Mouse (Mus musculus) heart, embryonic 16.5 days (tissue): Measurements from ENCODE around the gene Napsa. TPM values are rescaled to one million over a fixed set of nuclear protein-coding genes. Genes with fewer than 3 reads are reported as not detected.

ENCODE experiments used
- ATAC-seq: fragments of 200-750 bp; cut with Nextera tagmentation; replicated peaks from 2 replicates; pipeline ENCODE4 v1.8.0; 2017; ENCODE audit warnings: moderate number of reproducible peaks; ENCODE audit not compliant: insufficient read depth, low FRiP score; ENCODE audit errors: extremely low read depth
- H3K27ac ChIP-seq: fragments of 300-500 bp; sonication (generic); 2 replicates; pipeline ENCODE4 v1.5.1; 2014; ENCODE audit warnings: mild to moderate bottlenecking, low read length, control low read depth, moderate library complexity
- H3K27me3 ChIP-seq: fragments of 300-500 bp; sonication (generic); 2 replicates; pipeline ENCODE4 v1.6.1; 2014; ENCODE audit warnings: low read length, mixed read lengths; ENCODE audit not compliant: control insufficient read depth, insufficient read depth
- H3K36me3 ChIP-seq: fragments of 300-500 bp; sonication (generic); 2 replicates; pipeline ENCODE4 v1.6.1; 2014; ENCODE audit not compliant: control insufficient read depth, insufficient read depth
- H3K4me1 ChIP-seq: fragments of 300-500 bp; sonication (generic); 2 replicates; pipeline ENCODE4 v1.6.1; 2014; ENCODE audit warnings: low read length, mixed read lengths; ENCODE audit not compliant: control insufficient read depth, insufficient read depth
- H3K4me2 ChIP-seq: fragments of 300-500 bp; sonication (generic); 2 replicates; pipeline ENCODE4 v1.6.1; 2014; ENCODE audit warnings: low read depth, mild to moderate bottlenecking, control low read depth, low read length
- H3K4me3 ChIP-seq: fragments of 300-500 bp; sonication (generic); 2 replicates; pipeline ENCODE4 v1.5.1; 2014; ENCODE audit warnings: mild to moderate bottlenecking, control low read depth, low read length
- H3K9ac ChIP-seq: fragments of 300-500 bp; sonication (generic); 2 replicates; pipeline ENCODE4 v1.6.1; 2014; ENCODE audit warnings: low read length, control low read depth
- H3K9me3 ChIP-seq: fragments of 300-500 bp; sonication (generic); replicated peaks from 2 replicates; pipeline ENCODE4 v1.6.1; 2016; ENCODE audit warnings: low read length; ENCODE audit not compliant: control insufficient read depth
- WGBS: fragments of 180-500 bp; shearing (Covaris S2); extraction: QIAGEN DNeasy Blood & Tissue Kit; methylation state at CpG from one replicate; pipeline ENCODE4 v1.1.7; 2014; 5-methylcytosine and 5-hydroxymethylcytosine counted together
- polyA plus RNA-seq: library from polyadenylated mRNA; unstranded; fragments of >200 nt; fragmentation: Nextera tagmentation; extraction: Ambion mirVana; gene quantifications from 2 replicates; pipeline ENCODE4 v1.2.1, GENCODE M21; 2015

Gene Napsa
- 2.8 and 11.6 TPM in 2 replicates for polyA plus RNA-seq

DNA sequence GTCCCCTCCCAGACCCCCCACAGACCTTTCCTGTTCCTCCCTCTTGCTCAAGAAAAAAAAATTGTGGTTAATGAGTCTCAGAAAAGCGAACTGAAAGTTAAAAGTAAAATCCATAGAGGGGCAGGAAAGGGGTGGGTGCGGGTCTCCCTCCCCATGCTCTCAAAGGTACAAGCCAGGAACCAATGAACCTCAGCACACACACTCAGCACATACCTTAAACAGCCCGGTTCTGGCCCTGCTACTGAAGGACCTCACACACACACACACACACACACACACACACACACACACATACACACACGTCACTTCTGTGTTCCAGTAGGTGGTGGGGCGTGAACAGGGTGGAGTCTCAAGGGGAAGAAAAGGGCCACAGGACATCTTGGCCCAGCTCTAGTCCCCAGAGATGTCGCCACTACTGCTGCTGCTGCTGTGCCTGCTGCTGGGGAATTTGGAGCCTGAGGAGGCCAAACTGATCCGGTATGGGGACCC lies at the start of gene Napsa:
Napsa (plus strand) TSS at position 168 of the 489 bp plus-strand sequence.
- Histone ChIP-seq H3K36me3 (no peaks in the 10 kb centered on the region), H3K27me3 (peaks cover 2% of the 10 kb centered on the region), H3K9ac (no peak within 1 kb of the TSS), H3K4me1 (no peaks in the 10 kb centered on the region), H3K27ac (no peak within 1 kb of the TSS), H3K4me2 (no peak within 1 kb of the TSS), H3K9me3 (no peaks in the 10 kb centered on the region), H3K4me3 (no peak within 1 kb of the TSS)
- 33% methylated on average over 7 of the region's 7 CpGs for WGBS
- ATAC-seq: no peak

DNA sequence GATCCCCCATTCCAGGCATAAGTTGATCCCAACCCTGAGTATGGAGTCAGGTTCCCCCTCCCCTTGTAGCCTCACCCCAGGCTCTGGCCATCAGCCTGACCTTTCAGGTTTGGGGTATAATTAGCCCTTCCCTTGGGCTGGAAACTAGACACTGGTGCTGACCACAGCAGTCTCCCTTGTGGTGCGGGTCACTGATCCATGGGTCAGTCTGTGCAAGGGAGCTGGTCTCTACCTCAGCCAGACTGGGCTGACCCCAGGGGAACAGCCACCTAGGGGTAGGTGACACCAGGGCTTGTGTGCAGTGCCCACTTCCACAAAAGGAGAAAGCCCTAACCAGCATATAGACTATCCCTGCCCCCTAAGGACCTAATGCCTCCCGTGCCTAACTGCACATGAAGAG lies 49.1 kb upstream of the Napsa start:
- H3K36me3 ChIP-seq: no peaks in the 10 kb centered on the region
- H3K4me3 ChIP-seq: no peak overlapping the region
- ATAC-seq: no peak
- H3K27me3 ChIP-seq: peaks cover 33% of the 10 kb centered on the region
- WGBS: 71% methylated on average over 2 of the region's 2 CpGs
- H3K27ac ChIP-seq: no peak overlapping the region
- peaks cover 17% of the 10 kb centered on the region for H3K4me1 ChIP-seq
- H3K4me2 ChIP-seq: no peak overlapping the region
- no peak overlapping the region for H3K9ac ChIP-seq
- no peaks in the 10 kb centered on the region; the same call in 1 of the 2 replicates for H3K9me3 ChIP-seq

GRCm38 (mm10) chr7:44524502-44524901 lies 47.7 kb upstream of the Napsa start, which contains the start of gene Mybpc2:
TSS of gene Mybpc2 (minus strand) at chr7:44524656.
- Histone ChIP-seq H3K27ac (peak within 1 kb of the TSS; percentile 64), H3K4me1 (peaks cover 17% of the 10 kb centered on the region), H3K9ac (peak within 1 kb of the TSS; percentile 65), H3K9me3 (no peaks in the 10 kb centered on the region; the same call in 1 of the 2 replicates), H3K4me2 (peak within 1 kb of the TSS; percentile 62), H3K36me3 (no peaks in the 10 kb centered on the region), H3K4me3 (peak within 1 kb of the TSS; percentile 29), H3K27me3 (peaks cover 37% of the 10 kb centered on the region)
- WGBS: 25% methylated on average over 12 of the region's 12 CpGs
- peak; percentile 38; the same call in 1 of the 2 replicates for ATAC-seq

DNA sequence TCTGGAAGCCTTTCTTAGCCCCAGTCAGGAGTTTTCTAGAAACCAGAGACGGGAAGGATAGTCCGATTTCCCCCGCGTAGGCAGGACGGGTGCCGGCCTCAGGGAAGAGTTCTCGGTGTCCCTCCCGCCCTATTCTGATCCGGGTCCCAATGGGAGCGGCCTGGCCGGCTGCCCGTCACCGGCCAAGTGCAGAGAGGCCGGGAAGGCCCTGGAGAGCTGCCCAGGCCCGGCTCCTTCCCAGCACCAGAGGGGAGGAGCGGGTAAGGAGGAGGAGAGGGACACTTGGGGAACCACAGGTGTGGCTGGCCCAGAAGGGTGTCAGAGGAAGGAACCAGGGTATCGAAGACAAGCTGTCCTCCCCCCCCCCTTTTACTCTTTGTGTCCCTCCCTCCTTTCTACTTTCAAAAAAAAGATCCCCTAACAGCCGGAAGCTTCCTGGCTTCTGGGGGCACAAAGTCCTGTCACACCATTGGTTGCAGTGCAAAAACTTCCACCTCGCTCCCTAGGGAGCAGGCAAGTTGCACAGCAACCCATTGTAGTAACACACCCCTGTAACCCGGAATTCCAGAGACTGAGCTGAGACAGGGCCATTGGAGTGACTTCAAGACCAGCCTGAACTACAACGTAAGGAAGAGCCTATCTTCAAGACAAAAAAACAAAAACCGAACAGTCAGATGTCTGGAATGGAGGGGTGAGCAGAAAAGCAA lies 46.9 kb upstream of the Napsa start:
- peaks cover 17% of the 10 kb centered on the region for H3K4me1 ChIP-seq
- peaks cover 37% of the 10 kb centered on the region for H3K27me3 ChIP-seq
- H3K36me3 ChIP-seq: no peaks in the 10 kb centered on the region
- H3K4me3 ChIP-seq: peak overlapping the region; percentile 29
- no peaks in the 10 kb centered on the region for H3K9me3 ChIP-seq
- ATAC-seq: peak; percentile 71
- 18% methylated on average over 22 of the region's 22 CpGs for WGBS
- H3K27ac ChIP-seq: peak overlapping the region; percentile 64
- peak overlapping the region; percentile 65 for H3K9ac ChIP-seq
- peak overlapping the region; percentile 62 for H3K4me2 ChIP-seq

- H3K27me3 ChIP-seq: peaks cover 28% of the 10 kb centered on the region
- no peaks in the 10 kb centered on the region for H3K9me3 ChIP-seq
- no peaks in the 10 kb centered on the region for H3K36me3 ChIP-seq
- no peak overlapping the region for H3K4me2 ChIP-seq
- peaks cover 16% of the 10 kb centered on the region for H3K4me1 ChIP-seq
- no peak overlapping the region for H3K4me3 ChIP-seq
- H3K27ac ChIP-seq: no peak overlapping the region
- H3K9ac ChIP-seq: no peak overlapping the region
- no peak for ATAC-seq
- WGBS: 83% methylated on average over 14 of the region's 14 CpGs
These were observed 45.6 kb upstream of the Napsa start for GRCm38 (mm10) chr7:44526414-44527154.

- Histone ChIP-seq H3K36me3 (no peaks in the 10 kb centered on the region), H3K9me3 (no peaks in the 10 kb centered on the region), H3K4me2 (peak overlapping the region; percentile 82), H3K4me1 (peaks cover 15% of the 10 kb centered on the region), H3K27me3 (peaks cover 18% of the 10 kb centered on the region), H3K9ac (peak overlapping the region; percentile 75), H3K27ac (0 out of 2 replicates have a peak overlapping the region, but pooled peaks have one; percentile 20), H3K4me3 (peak overlapping the region; percentile 39)
- 6% methylated on average over 40 of the region's 40 CpGs for WGBS
- ATAC-seq: peak; percentile 26; the same call in 1 of the 2 replicates
These were observed 44.4 kb upstream of the Napsa start for GRCm38 (mm10) chr7:44527483-44528398.

- Histone ChIP-seq H3K27me3 (peaks cover 11% of the 10 kb centered on the region), H3K4me3 (no peak overlapping the region), H3K4me1 (peaks cover 12% of the 10 kb centered on the region), H3K9me3 (no peaks in the 10 kb centered on the region), H3K4me2 (no peak overlapping the region), H3K9ac (no peak overlapping the region), H3K36me3 (peaks cover 4% of the 10 kb centered on the region; the same call in 1 of the 2 replicates), H3K27ac (no peak overlapping the region)
- ATAC-seq: no peak
- 74% methylated on average over 5 of the region's 5 CpGs for WGBS
These were observed 42.7 kb upstream of the Napsa start for GRCm38 (mm10) chr7:44529518-44529917.

- H3K27ac ChIP-seq: no peak overlapping the region
- H3K4me3 ChIP-seq: no peak overlapping the region
- H3K9me3 ChIP-seq: no peaks in the 10 kb centered on the region
- no peak overlapping the region for H3K9ac ChIP-seq
- H3K36me3 ChIP-seq: peaks cover 7% of the 10 kb centered on the region
- WGBS: 83% methylated on average over 3 of the region's 3 CpGs
- H3K4me1 ChIP-seq: peaks cover 2% of the 10 kb centered on the region
- H3K27me3 ChIP-seq: peaks cover 11% of the 10 kb centered on the region
- no peak for ATAC-seq
- no peak overlapping the region for H3K4me2 ChIP-seq
These were observed 41.7 kb upstream of the Napsa start for GRCm38 (mm10) chr7:44530507-44530906.
